Mouse (Mus musculus): ENCODE measurements around the gene Ptprg. TPM values are rescaled to one million over a fixed set of nuclear protein-coding genes. Genes with fewer than 3 reads are reported as not detected.

Ptprg gene
- total RNA-seq, 2 experiments from 2014 or later: 44.9 to 51.5 TPM

- no peak for DNase-seq (ENCODE audit: low spot score in 2 of 2)
Measured at GRCm38 (mm10) chr14:11868636-11869035, 315.3 kb downstream of the Ptprg start.

- no peak for DNase-seq (ENCODE audit: low spot score in 2 of 2)
Measured at GRCm38 (mm10) chr14:11871752-11872344, 318.5 kb downstream of the Ptprg start.

- DNase-seq (ENCODE audit: low spot score in 2 of 2): no peak
Measured at GRCm38 (mm10) chr14:11874266-11874665, 320.9 kb downstream of the Ptprg start.

GRCm38 (mm10) chr14:11874960-11875889 lies 321.9 kb downstream of the Ptprg start:
- peak in 1 of 2 experiments; percentile 37 for DNase-seq (ENCODE audit: low spot score in 2 of 2)

GRCm38 (mm10) chr14:11881082-11881481 lies 327.8 kb downstream of the Ptprg start:
- no peak for DNase-seq (ENCODE audit: low spot score in 2 of 2)

GRCm38 (mm10) chr14:11883142-11883921 lies 330.0 kb downstream of the Ptprg start:
- peak in 1 of 2 experiments; percentile 40 for DNase-seq (ENCODE audit: low spot score in 2 of 2)

- DNase-seq (ENCODE audit: low spot score in 2 of 2): no peak
Measured at GRCm38 (mm10) chr14:11883995-11884394, 330.7 kb downstream of the Ptprg start.

GRCm38 (mm10) chr14:11886417-11886816 lies 333.1 kb downstream of the Ptprg start:
- DNase-seq (ENCODE audit: low spot score in 2 of 2): no peak

- no peak for DNase-seq (ENCODE audit: low spot score in 2 of 2)
Measured at GRCm38 (mm10) chr14:11890890-11891289, 337.6 kb downstream of the Ptprg start.

GRCm38 (mm10) chr14:11892621-11893020 lies 339.3 kb downstream of the Ptprg start:
- no peak for DNase-seq (ENCODE audit: low spot score in 2 of 2)

- no peak for DNase-seq (ENCODE audit: low spot score in 2 of 2)
Measured at GRCm38 (mm10) chr14:11895486-11895885, 342.2 kb downstream of the Ptprg start.

GRCm38 (mm10) chr14:11902794-11903193 lies 349.5 kb downstream of the Ptprg start:
- no peak for DNase-seq (ENCODE audit: low spot score in 2 of 2)

- no peak for DNase-seq (ENCODE audit: low spot score in 2 of 2)
Measured at GRCm38 (mm10) chr14:11906130-11906675, 352.9 kb downstream of the Ptprg start.

GRCm38 (mm10) chr14:11912253-11912652 lies 358.9 kb downstream of the Ptprg start:
- DNase-seq (ENCODE audit: low spot score in 2 of 2): no peak

- DNase-seq (ENCODE audit: low spot score in 2 of 2): no peak
Measured at GRCm38 (mm10) chr14:11917225-11917624, 363.9 kb downstream of the Ptprg start.

GRCm38 (mm10) chr14:11928545-11928944 lies 375.2 kb downstream of the Ptprg start:
- no peak for DNase-seq (ENCODE audit: low spot score in 2 of 2)

- no peak for DNase-seq (ENCODE audit: low spot score in 2 of 2)
Measured at GRCm38 (mm10) chr14:11932517-11932916, 379.2 kb downstream of the Ptprg start.

- no peak for DNase-seq (ENCODE audit: low spot score in 2 of 2)
Measured at GRCm38 (mm10) chr14:11934556-11934955, 381.2 kb downstream of the Ptprg start.

- no peak for DNase-seq (ENCODE audit: low spot score in 2 of 2)
Measured at GRCm38 (mm10) chr14:11935281-11935680, 381.9 kb downstream of the Ptprg start.

- DNase-seq (ENCODE audit: low spot score in 2 of 2): no peak
Measured at GRCm38 (mm10) chr14:11935698-11936097, 382.4 kb downstream of the Ptprg start.

- no peak for DNase-seq (ENCODE audit: low spot score in 2 of 2)
Measured at GRCm38 (mm10) chr14:11938912-11939311, 385.6 kb downstream of the Ptprg start.
